Mouse (Mus musculus) CH12.LX (cell line): Measurements from ENCODE around the gene Adgre4. TPM values are rescaled to one million over a fixed set of nuclear protein-coding genes. Genes with fewer than 3 reads are reported as not detected.
"Not testable (repeated sequence)": the region's sequence is repeated elsewhere in the genome, so short reads cannot be mapped to it uniquely, and the experiment has no call there.

Experiments
- DNase-seq: peaks from one replicate; pipeline ENCODE4 v3.0.0-alpha.2; 2013; ENCODE audit errors: extremely low read depth
- H3K27ac ChIP-seq: 2 replicates; pipeline ENCODE4 v1.5.1; 2012; ENCODE audit warnings: low read depth, mild to moderate bottlenecking, control low read depth, moderate library complexity; ENCODE audit not compliant: insufficient read depth
- H3K27me3 ChIP-seq: replicated peaks from 2 replicates; pipeline ENCODE3; 2012; ENCODE audit warnings: inconsistent platforms
- H3K36me3 ChIP-seq, 2 experiments: replicated peaks in 1 of 2; 2 replicates each; pipeline versions ENCODE3 to v1.6.1; 2012; ENCODE audit warnings: inconsistent platforms in 1 of 2, low read length in 1 of 2, mild to moderate bottlenecking in 1 of 2, mixed read lengths in 1 of 2, moderate library complexity in 1 of 2; ENCODE audit not compliant: control insufficient read depth in 1 of 2, insufficient read depth in 1 of 2
- H3K4me1 ChIP-seq, 2 experiments: 2 replicates each; pipeline ENCODE4 v1.6.1; 2012; ENCODE audit warnings: inconsistent platforms in 1 of 2, moderate library complexity in 1 of 2; ENCODE audit not compliant: insufficient read depth in 2 of 2, control insufficient read depth in 1 of 2
- H3K4me2 ChIP-seq: 2 replicates; pipeline ENCODE4 v1.6.1; 2012; ENCODE audit warnings: low read depth, mild to moderate bottlenecking, control low read depth; ENCODE audit not compliant: poor library complexity, insufficient read depth, severe bottlenecking
- H3K4me3 ChIP-seq, 3 experiments: fragments of 150-350 bp in 1 of 3; sonication (generic) in 1 of 3; replicated peaks in 1 of 3; 2 replicates each; pipeline versions ENCODE3 to v1.5.1; 2011 to 2012; ENCODE audit warnings: low read depth in 2 of 3, low read length in 2 of 3, mild to moderate bottlenecking in 2 of 3, moderate library complexity in 2 of 3, control low read depth in 1 of 3, improper control_type of control experiment in 1 of 3, inconsistent platforms in 1 of 3, mixed read lengths in 1 of 3; ENCODE audit not compliant: poor library complexity in 1 of 3
- H3K79me2 ChIP-seq: replicated peaks from 2 replicates; pipeline ENCODE4 v1.6.1; 2012; ENCODE audit warnings: mild to moderate bottlenecking, moderate library complexity; ENCODE audit not compliant: control insufficient read depth, poor library complexity, insufficient read depth, severe bottlenecking; ENCODE audit errors: extremely low read depth
- H3K9ac ChIP-seq: 2 replicates; pipeline ENCODE4 v1.6.1; 2012; ENCODE audit warnings: low read depth, mild to moderate bottlenecking, control low read depth, moderate library complexity; ENCODE audit not compliant: insufficient read depth
- H3K9me3 ChIP-seq: replicated peaks from 2 replicates; pipeline ENCODE3; 2012; ENCODE audit warnings: low read length, inconsistent platforms, mixed read lengths
- CHD2 ChIP-seq: IDR thresholded peaks from 2 replicates; pipeline ENCODE4 v1.6.1; 2011; ENCODE audit warnings: low read length, improper control_type of control experiment
- CTCF ChIP-seq, 2 experiments: IDR thresholded peaks in 1 of 2; conservative IDR thresholded peaks in 1 of 2; 2 replicates each; pipeline ENCODE4 v1.5.1; 2011 to 2012; ENCODE audit warnings: low read depth in 2 of 2, low read length in 2 of 2, improper control_type of control experiment in 1 of 2, inconsistent platforms in 1 of 2, mild to moderate bottlenecking in 1 of 2, moderate library complexity in 1 of 2
- ELF1 ChIP-seq: IDR thresholded peaks from 2 replicates; pipeline ENCODE4 v1.6.1; 2014; ENCODE audit warnings: low read depth, mild to moderate bottlenecking, inconsistent platforms, low read length, improper control_type of control experiment
- EP300 ChIP-seq: IDR thresholded peaks from 2 replicates; pipeline ENCODE4 v1.6.1; 2011; ENCODE audit warnings: low read length, improper control_type of control experiment
- ETS1 ChIP-seq: conservative IDR thresholded peaks from 2 replicates; pipeline ENCODE4 v1.6.1; 2012; ENCODE audit warnings: low read depth, mild to moderate bottlenecking, inconsistent platforms, low read length, improper control_type of control experiment, moderate library complexity
- GABPA ChIP-seq: IDR thresholded peaks from 2 replicates; pipeline ENCODE4 v1.6.1; 2012; ENCODE audit warnings: low read depth, low read length, improper control_type of control experiment, inconsistent platforms; ENCODE audit not compliant: insufficient replicate concordance
- HCFC1 ChIP-seq: IDR thresholded peaks from 2 replicates; pipeline ENCODE4 v1.6.1; 2012; ENCODE audit warnings: low read depth, mild to moderate bottlenecking, inconsistent platforms, low read length, improper control_type of control experiment
- JUN ChIP-seq: IDR thresholded peaks from 2 replicates; pipeline ENCODE4 v1.6.1; 2011; ENCODE audit warnings: low read depth, mild to moderate bottlenecking, low read length, improper control_type of control experiment, moderate library complexity; ENCODE audit not compliant: insufficient read depth
- KAT2A ChIP-seq: IDR thresholded peaks from 2 replicates; pipeline ENCODE4 v1.6.1; 2012; ENCODE audit warnings: low read length, improper control_type of control experiment, inconsistent platforms; ENCODE audit not compliant: insufficient replicate concordance
- MAZ ChIP-seq: IDR thresholded peaks from 2 replicates; pipeline ENCODE4 v1.6.1; 2012; ENCODE audit warnings: low read depth, mild to moderate bottlenecking, inconsistent platforms, low read length, improper control_type of control experiment, moderate library complexity
- MEF2A ChIP-seq: IDR thresholded peaks from 2 replicates; pipeline ENCODE4 v1.6.1; 2014; ENCODE audit warnings: low read depth, mild to moderate bottlenecking, inconsistent platforms, low read length, improper control_type of control experiment, borderline replicate concordance
- MYC ChIP-seq: IDR thresholded peaks from 2 replicates; pipeline ENCODE4 v1.6.1; 2011; ENCODE audit warnings: low read depth, mild to moderate bottlenecking, improper control_type of control experiment, low read length
- NELFE ChIP-seq: IDR thresholded peaks from 2 replicates; pipeline ENCODE4 v1.6.1; 2011; ENCODE audit warnings: low read depth, low read length, improper control_type of control experiment
- NRF1 ChIP-seq: IDR thresholded peaks from 2 replicates; pipeline ENCODE4 v1.6.1; 2014; ENCODE audit warnings: low read depth, mild to moderate bottlenecking, inconsistent platforms, low read length, improper control_type of control experiment, moderate library complexity
- POLR2A ChIP-seq: IDR thresholded peaks from 2 replicates; pipeline ENCODE4 v1.6.1; 2011; ENCODE audit warnings: low read depth, mild to moderate bottlenecking, improper control_type of control experiment, low read length
- RAD21 ChIP-seq: IDR thresholded peaks from 2 replicates; pipeline ENCODE4 v1.6.1; 2011; ENCODE audit warnings: low read depth, mild to moderate bottlenecking, low read length, improper control_type of control experiment, moderate library complexity
- SMC3 ChIP-seq: IDR thresholded peaks from 2 replicates; pipeline ENCODE4 v1.6.1; 2011; ENCODE audit warnings: low read depth, low read length, improper control_type of control experiment
- TBP ChIP-seq: conservative IDR thresholded peaks from 2 replicates; pipeline ENCODE4 v1.6.1; 2011; ENCODE audit warnings: low read depth, low read length, improper control_type of control experiment
- TCF12 ChIP-seq: IDR thresholded peaks from 2 replicates; pipeline ENCODE4 v1.6.1; 2014; ENCODE audit warnings: low read depth, mild to moderate bottlenecking, inconsistent platforms, low read length, improper control_type of control experiment
- USF2 ChIP-seq: conservative IDR thresholded peaks from 2 replicates; pipeline ENCODE4 v1.6.1; 2011; ENCODE audit warnings: low read depth, low read length, improper control_type of control experiment
- ZMIZ1 ChIP-seq: IDR thresholded peaks from 2 replicates; pipeline ENCODE4 v1.6.1; 2012; ENCODE audit warnings: low read depth, mild to moderate bottlenecking, inconsistent platforms, low read length, improper control_type of control experiment
- ZNF384 ChIP-seq: IDR thresholded peaks from 2 replicates; pipeline ENCODE4 v1.6.1; 2012; ENCODE audit warnings: low read depth, low read length, improper control_type of control experiment, inconsistent platforms
- dilution Hi-C: fragments of 300-500 bp; cut with MboI; formaldehyde crosslinking; loops from 2 replicates; pipeline ENCODE4 v1.14.3; 2020; ENCODE audit warnings: low sequenced_read_pairs; ENCODE audit not compliant: extremely low pct_unique_long_range_greater_than_20kb, extremely low pct_ligation_motif_present
- in situ Hi-C: fragments of 300-500 bp; cut with MboI; formaldehyde crosslinking; loops from 3 replicates; pipeline ENCODE4 v1.14.3; 2019; ENCODE audit warnings: low sequenced_read_pairs, low pct_ligation_motif_present, low pct_unique_long_range_greater_than_20kb, mixed read lengths
- polyA plus RNA-seq: library from polyadenylated mRNA; unstranded; fragments of >175 nt; gene quantifications from 2 replicates; pipeline ENCODE4 v1.2.1, GENCODE M21; 2012; ENCODE audit warnings: low read depth; ENCODE audit not compliant: insufficient read length
- total RNA-seq, 2 experiments: library from RNA; depleted of rRNA; stranded (reverse); fragments of 300-350 nt in 1 of 2; fragments of >200 nt in 1 of 2; gene quantifications; 2 replicates each; pipeline ENCODE4 v1.2.3; 2012 to 2014

The Adgre4 gene
- total and polyA plus RNA-seq, 3 experiments, result 0.09 to 0.11 TPM; not detected in 1

- peaks cover 21% of the 10 kb centered on the region for H3K79me2 ChIP-seq
- in situ Hi-C loops, H3K4me1 ChIP-seq, H3K27me3 ChIP-seq, dilution Hi-C loops, H3K9me3 ChIP-seq, H3K36me3 ChIP-seq: not testable (repeated sequence)
- H3K4me2 ChIP-seq, result peak within 1 kb of the TSS; percentile 89
- H3K27ac ChIP-seq, result peak within 1 kb of the TSS; percentile 82
- TF ChIP-seq TBP (0 out of 2 replicates have a peak, but pooled peaks have one; percentile 59), KAT2A (0 out of 2 replicates have a peak, but pooled peaks have one; percentile 34), NRF1 (peak; percentile 70), ELF1 (peak; percentile 70), CHD2 (peak; percentile 52), NELFE (peak; percentile 79), HCFC1 (peak; percentile 75), TCF12 (peak; percentile 43; the same call in 1 of the 2 replicates), POLR2A (peak; percentile 76)
- peak within 1 kb of the TSS; percentile 56 to 87 (median 59) for H3K4me3 ChIP-seq
- peak within 1 kb of the TSS; percentile 87 for H3K9ac ChIP-seq
- DNase-seq, result peak; percentile 89
Observed at GRCm38 (mm10) chr17:55878636-55879369, 129.0 kb downstream of the Adgre4 start, which contains the start of gene Zfp119a. TSS of gene Zfp119a (minus strand) at chr17:55878930.

GRCm38 (mm10) chr17:55883631-55884030, 133.8 kb downstream of the Adgre4 start:
- no peak for DNase-seq
- dilution Hi-C loops, result no loop called here
- no peak for TF ChIP-seq MEF2A
- TF ChIP-seq TCF12, result peak; percentile 11; the same call in 1 of the 2 replicates

GRCm38 (mm10) chr17:55884912-55885311, 135.1 kb downstream of the Adgre4 start:
- no peaks in the 10 kb centered on the region for H3K79me2 ChIP-seq
- no peaks in the 10 kb centered on the region for H3K36me3 ChIP-seq
- no peak overlapping the region for H3K27ac ChIP-seq
- H3K9ac ChIP-seq, result no peak overlapping the region
- TF ChIP-seq ZMIZ1 (no peak), SMC3 (peak; percentile 72), JUN (no peak), USF2 (no peak), POLR2A (no peak), MYC (no peak), MAZ (no peak), ETS1 (no peak), GABPA (no peak), CTCF (conservative IDR thresholded peaks at IDR 0.05 in 1 of 2, IDR thresholded peaks at IDR 0.05 in 1 of 2; ENCODE audit: low read depth in 2 of 2, low read length in 2 of 2) (peak; percentile 22 to 74; a peak in 3 of 4 replicates), ZNF384 (peak; percentile 54), NRF1 (no peak), EP300 (no peak), RAD21 (peak; percentile 78)
- in situ Hi-C loops (loop anchor here (10.0 kb wide), 1 partner anchor 180 kb away; no protein-coding TSS in a partner anchor), dilution Hi-C loops (no loop called here)
- no peaks in the 10 kb centered on the region for H3K9me3 ChIP-seq
- H3K4me2 ChIP-seq, result no peak overlapping the region
- no peak overlapping the region for H3K4me3 ChIP-seq
- H3K27me3 ChIP-seq, result peaks cover 23% of the 10 kb centered on the region
- DNase-seq, result peak; percentile 43
- H3K4me1 ChIP-seq, result peaks cover 0 to 5% of the 10 kb centered on the region in 2 experiments; a peak in 2 of 4 replicates

More at GRCm38 (mm10) chr17:55883631-55884030, 133.8 kb downstream of the Adgre4 start:
- H3K4me2 ChIP-seq, result no peak overlapping the region
- H3K4me1 ChIP-seq, result peaks cover 4 to 5% of the 10 kb centered on the region in 2 experiments; a peak in 3 of 4 replicates
- H3K36me3 ChIP-seq, result no peaks in the 10 kb centered on the region
- no peak overlapping the region for H3K27ac ChIP-seq
- H3K4me3 ChIP-seq, result no peak overlapping the region
- in situ Hi-C loops, result loop anchor here (10.0 kb wide), 1 partner anchor 179 kb away; no protein-coding TSS in a partner anchor
- H3K9me3 ChIP-seq, result no peaks in the 10 kb centered on the region
- H3K27me3 ChIP-seq, result peaks cover 21% of the 10 kb centered on the region
- no peaks in the 10 kb centered on the region for H3K79me2 ChIP-seq
- no peak overlapping the region for H3K9ac ChIP-seq
